Mouse (Mus musculus): ENCODE measurements around the gene Snrpd3. TPM values are rescaled to one million over a fixed set of nuclear protein-coding genes. Genes with fewer than 3 reads are reported as not detected.

Snrpd3 gene
- polyA plus RNA-seq, 1 experiment: 43.7 TPM

GRCm38 (mm10) chr10:75570981-75571657, 53.8 kb downstream of the Snrpd3 start:
- Histone ChIP-seq H3K4me3 (ENCODE audit: insufficient read depth, low read length) (no peak overlapping the region), H3K27ac (ENCODE audit: insufficient read depth, low read length) (no peak overlapping the region), H3K4me1 (ENCODE audit: control insufficient read depth, insufficient read depth, low read length) (no peaks in the 10 kb centered on the region)
- no peak for TF ChIP-seq CTCF (IDR thresholded peaks at IDR 0.05; ENCODE audit: extremely low read depth, insufficient read depth, low read length)
- no peak for TF ChIP-seq POLR2A (IDR thresholded peaks at IDR 0.05; ENCODE audit: extremely low read depth, insufficient read depth, low read length)

GRCm38 (mm10) chr10:75571937-75572336, 54.6 kb downstream of the Snrpd3 start:
- Histone ChIP-seq H3K27ac (ENCODE audit: insufficient read depth, low read length) (no peak overlapping the region), H3K4me1 (ENCODE audit: control insufficient read depth, insufficient read depth, low read length) (no peaks in the 10 kb centered on the region), H3K4me3 (ENCODE audit: insufficient read depth, low read length) (no peak overlapping the region)
- no peak for TF ChIP-seq CTCF (IDR thresholded peaks at IDR 0.05; ENCODE audit: extremely low read depth, insufficient read depth, low read length)
- TF ChIP-seq POLR2A (IDR thresholded peaks at IDR 0.05; ENCODE audit: extremely low read depth, insufficient read depth, low read length): no peak

GRCm38 (mm10) chr10:75573181-75573580, 55.8 kb downstream of the Snrpd3 start:
- H3K27ac ChIP-seq (ENCODE audit: insufficient read depth, low read length): no peak overlapping the region
- no peaks in the 10 kb centered on the region for H3K4me1 ChIP-seq (ENCODE audit: control insufficient read depth, insufficient read depth, low read length)
- TF ChIP-seq CTCF (IDR thresholded peaks at IDR 0.05; ENCODE audit: extremely low read depth, insufficient read depth, low read length): no peak
- no peak for TF ChIP-seq POLR2A (IDR thresholded peaks at IDR 0.05; ENCODE audit: extremely low read depth, insufficient read depth, low read length)
- H3K4me3 ChIP-seq (ENCODE audit: insufficient read depth, low read length): no peak overlapping the region

- Histone ChIP-seq H3K27ac (ENCODE audit: insufficient read depth, low read length) (no peak overlapping the region), H3K4me3 (ENCODE audit: insufficient read depth, low read length) (no peak overlapping the region), H3K4me1 (ENCODE audit: control insufficient read depth, insufficient read depth, low read length) (no peaks in the 10 kb centered on the region)
- TF ChIP-seq POLR2A (IDR thresholded peaks at IDR 0.05; ENCODE audit: extremely low read depth, insufficient read depth, low read length) (no peak), CTCF (IDR thresholded peaks at IDR 0.05; ENCODE audit: extremely low read depth, insufficient read depth, low read length) (no peak)
Observed at GRCm38 (mm10) chr10:75573965-75574364, 56.6 kb downstream of the Snrpd3 start.

- no peak overlapping the region for H3K4me3 ChIP-seq (ENCODE audit: insufficient read depth, low read length)
- TF ChIP-seq CTCF (IDR thresholded peaks at IDR 0.05; ENCODE audit: extremely low read depth, insufficient read depth, low read length) (no peak), POLR2A (IDR thresholded peaks at IDR 0.05; ENCODE audit: extremely low read depth, insufficient read depth, low read length) (no peak)
- no peaks in the 10 kb centered on the region for H3K4me1 ChIP-seq (ENCODE audit: control insufficient read depth, insufficient read depth, low read length)
- H3K27ac ChIP-seq (ENCODE audit: insufficient read depth, low read length): no peak overlapping the region
Observed at GRCm38 (mm10) chr10:75579129-75579528, 61.8 kb downstream of the Snrpd3 start.

GRCm38 (mm10) chr10:75585876-75586552, 68.7 kb downstream of the Snrpd3 start:
- peak; percentile 97 for TF ChIP-seq CTCF (IDR thresholded peaks at IDR 0.05; ENCODE audit: extremely low read depth, insufficient read depth, low read length)
- no peak for TF ChIP-seq POLR2A (IDR thresholded peaks at IDR 0.05; ENCODE audit: extremely low read depth, insufficient read depth, low read length)
- Histone ChIP-seq H3K4me3 (ENCODE audit: insufficient read depth, low read length) (no peak overlapping the region), H3K27ac (ENCODE audit: insufficient read depth, low read length) (no peak overlapping the region), H3K4me1 (ENCODE audit: control insufficient read depth, insufficient read depth, low read length) (no peaks in the 10 kb centered on the region; the same call in 1 of the 2 replicates)

GRCm38 (mm10) chr10:75586553-75586879, 69.2 kb downstream of the Snrpd3 start:
- TF ChIP-seq POLR2A (IDR thresholded peaks at IDR 0.05; ENCODE audit: extremely low read depth, insufficient read depth, low read length): no peak
- TF ChIP-seq CTCF (IDR thresholded peaks at IDR 0.05; ENCODE audit: extremely low read depth, insufficient read depth, low read length): no peak
- Histone ChIP-seq H3K4me1 (ENCODE audit: control insufficient read depth, insufficient read depth, low read length) (no peaks in the 10 kb centered on the region; the same call in 1 of the 2 replicates), H3K27ac (ENCODE audit: insufficient read depth, low read length) (no peak overlapping the region), H3K4me3 (ENCODE audit: insufficient read depth, low read length) (no peak overlapping the region)

Other genes with a start within 250 kb of the Snrpd3 start
- gene Adora2a, start 200.7 kb upstream of the Snrpd3 start, polyA plus RNA-seq (2012; rRNA removed): 2.8 and 37.2 TPM in 2 replicates
- gene Upb1, start 116.4 kb upstream of the Snrpd3 start, polyA plus RNA-seq (2012; rRNA removed): 0.31 TPM in 1 of 2 replicates, not detected in the other
- 14.3 and 16.0 TPM in 2 replicates for gene Gucd1, start 421 bp downstream of the Snrpd3 start, polyA plus RNA-seq (2012; rRNA removed)
- gene Lrrc75b, start 42.8 kb downstream of the Snrpd3 start, polyA plus RNA-seq (2012; rRNA removed): 8.9 and 9.9 TPM in 2 replicates
- 3.8 and 4.7 TPM in 2 replicates for gene Ggt1, start 44.1 kb downstream of the Snrpd3 start, polyA plus RNA-seq (2012; rRNA removed)
- 4.9 and 5.8 TPM in 2 replicates for gene Ggt5, start 71.8 kb downstream of the Snrpd3 start, polyA plus RNA-seq (2012; rRNA removed)
- gene Susd2, start 126.5 kb downstream of the Snrpd3 start, polyA plus RNA-seq (2012; rRNA removed): 8.9 and 10.9 TPM in 2 replicates
- gene Cabin1, start 246.8 kb downstream of the Snrpd3 start, polyA plus RNA-seq (2012; rRNA removed): 55.0 and 57.8 TPM in 2 replicates